Mouse (Mus musculus): Measurements from ENCODE around the gene Kcna5.

The Kcna5 gene

GRCm38 (mm10) chr6:126537512-126537911, 2.3 kb upstream of the Kcna5 start:
- in situ Hi-C loops (cut with MboI, MseI), result no loop called here

GRCm38 (mm10) chr6:126536926-126537325, 1.7 kb upstream of the Kcna5 start:
- in situ Hi-C loops (cut with MboI, MseI), result no loop called here

- in situ Hi-C loops (cut with MboI, MseI), result no loop called here
Measured at GRCm38 (mm10) chr6:126535911-126536270, 679 bp upstream of the Kcna5 start.

GRCm38 (mm10) chr6:126534531-126535207, 543 bp downstream of the Kcna5 start:
- in situ Hi-C loops (cut with MboI, MseI), result no loop called here

DNA sequence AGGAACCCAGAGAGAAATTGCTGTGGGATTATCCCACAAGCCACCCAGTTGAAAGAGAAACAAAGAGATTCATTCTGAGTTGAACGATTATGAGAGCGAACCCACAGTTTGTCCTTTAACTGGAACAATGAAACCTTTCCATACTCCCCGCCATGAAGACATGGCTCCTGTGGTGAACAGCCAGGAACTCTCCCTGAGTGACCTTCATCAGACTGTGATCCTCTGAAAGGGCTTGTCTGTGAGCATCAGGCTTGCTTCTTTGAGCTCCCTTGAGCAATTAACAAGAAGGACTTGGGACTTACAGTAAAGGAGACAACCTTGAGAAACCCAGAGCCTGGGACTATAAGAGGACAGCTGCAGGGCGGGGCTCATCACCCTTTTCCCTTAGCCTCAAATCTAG, 3.9 kb downstream of the Kcna5 start:
- in situ Hi-C loops (cut with MboI, MseI), result no loop called here

DNA sequence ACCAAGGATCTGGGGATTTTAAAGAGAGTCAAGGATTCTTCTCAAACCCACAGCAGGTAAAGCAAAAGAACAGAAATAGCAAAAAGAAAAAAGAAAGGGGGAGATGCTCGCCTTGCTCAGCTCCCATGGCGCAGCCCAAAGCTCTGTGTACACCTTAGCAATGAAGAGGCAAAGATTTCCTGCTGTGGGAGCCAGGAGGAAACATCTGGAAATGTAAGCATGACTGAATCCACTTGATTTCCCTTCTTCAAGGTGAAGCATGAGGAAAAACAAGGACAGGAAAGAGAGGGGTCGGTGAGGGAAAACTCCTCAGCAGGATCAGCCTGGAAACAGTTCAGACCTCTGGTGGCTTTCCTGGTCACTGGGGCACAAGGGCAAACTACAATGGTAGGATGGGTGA, 5.2 kb downstream of the Kcna5 start:
- in situ Hi-C loops (cut with MboI, MseI), result no loop called here

- in situ Hi-C loops (cut with MboI, MseI), result no loop called here
Measured at GRCm38 (mm10) chr6:126514720-126515119, 20.5 kb downstream of the Kcna5 start.

- in situ Hi-C loops (cut with MboI, MseI), result no loop called here
Measured at GRCm38 (mm10) chr6:126513714-126514248, 21.4 kb downstream of the Kcna5 start.

DNA sequence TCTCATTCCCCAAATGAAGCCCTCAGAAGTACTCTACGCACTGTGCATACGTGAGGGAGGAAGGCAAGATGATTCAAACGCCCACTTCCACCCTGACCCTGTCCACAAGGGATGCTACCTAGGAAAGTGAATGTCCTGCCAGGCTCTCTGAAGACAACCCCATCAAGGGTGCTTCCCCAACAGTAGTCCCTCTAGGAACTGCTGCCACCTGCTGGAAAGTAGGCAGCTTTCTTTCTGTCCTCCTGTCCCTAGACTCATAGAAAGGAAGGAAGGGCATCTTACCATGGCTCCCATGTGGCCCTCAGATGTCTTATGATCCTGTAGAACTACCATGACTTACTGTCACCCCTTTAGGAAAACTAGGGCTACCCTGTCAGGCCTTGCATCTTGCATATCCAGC, 22.1 kb downstream of the Kcna5 start:
- in situ Hi-C loops (cut with MboI, MseI), result no loop called here

DNA sequence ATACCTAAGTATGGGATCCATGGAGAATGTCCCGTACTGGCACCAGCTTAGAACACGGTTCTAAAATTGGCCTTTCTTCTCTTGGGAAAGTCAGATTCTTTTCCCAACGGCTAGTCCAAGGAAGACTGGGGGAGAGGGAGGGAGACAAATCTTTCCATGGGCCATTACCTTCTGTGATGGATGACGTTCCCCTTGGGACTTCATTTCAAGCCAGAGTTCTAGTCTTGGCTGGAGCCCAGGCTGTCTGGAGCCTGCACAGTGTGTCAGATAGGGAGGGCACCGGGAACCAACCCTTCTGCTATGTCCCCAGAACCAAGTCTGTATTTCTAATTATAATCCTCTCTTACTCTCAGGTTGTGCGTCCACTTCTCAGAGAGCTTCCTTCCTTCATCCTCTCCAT, 26.5 kb downstream of the Kcna5 start:
- in situ Hi-C loops (cut with MboI, MseI), result no loop called here

DNA sequence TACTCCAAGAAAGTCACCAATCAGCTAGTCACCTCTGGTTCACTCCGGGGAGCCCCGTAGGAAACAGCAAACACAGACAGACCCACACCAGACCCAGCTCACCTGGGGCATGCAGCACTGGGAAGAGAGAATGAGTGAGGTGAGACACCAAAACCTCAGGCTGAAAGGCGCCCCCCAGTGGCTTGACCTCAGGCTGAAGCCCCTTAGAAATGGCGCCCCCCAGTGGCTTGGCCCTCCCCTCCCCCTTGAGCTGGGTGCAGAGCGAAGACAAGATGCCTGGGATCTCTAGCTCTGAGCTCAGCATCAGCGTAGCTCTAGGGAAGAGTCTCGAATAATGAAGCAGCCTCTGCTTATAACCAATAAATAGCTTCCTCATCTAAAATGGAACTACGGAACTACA, 31.3 kb downstream of the Kcna5 start:
- in situ Hi-C loops (cut with MboI, MseI), result no loop called here

DNA sequence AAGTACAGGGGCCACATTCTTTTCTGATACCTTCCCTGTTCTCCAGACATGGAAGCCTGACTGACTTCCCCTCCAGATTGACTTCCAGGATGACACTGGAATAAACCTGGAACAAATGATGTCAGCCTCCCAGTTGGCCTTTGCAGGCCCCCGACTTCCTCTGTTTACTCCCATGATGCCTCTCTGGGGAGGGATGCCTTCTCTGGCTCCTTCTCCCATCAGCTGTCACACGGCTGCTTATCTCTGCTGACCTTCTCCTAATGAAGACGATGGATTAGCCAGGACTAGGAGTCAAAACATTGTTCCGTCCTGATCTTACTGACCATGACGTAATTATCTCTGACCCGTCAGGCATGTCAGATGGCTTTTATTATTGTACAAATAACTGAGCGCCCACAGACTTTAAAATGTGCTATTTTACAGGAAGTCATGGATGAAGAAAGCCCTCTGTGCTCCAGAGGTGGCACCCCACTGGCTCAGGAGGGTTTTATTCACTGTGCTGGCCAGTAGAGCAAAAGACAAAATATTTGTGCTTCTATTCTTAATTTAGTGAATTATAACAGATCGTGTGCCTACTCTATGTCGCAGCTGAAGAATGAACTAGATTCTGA, 32.4 kb downstream of the Kcna5 start:
- in situ Hi-C loops (cut with MboI, MseI), result no loop called here

- in situ Hi-C loops (cut with MboI, MseI), result no loop called here
Measured at GRCm38 (mm10) chr6:126500985-126501384, 34.2 kb downstream of the Kcna5 start.

- in situ Hi-C loops (cut with MboI, MseI), result no loop called here
Measured at GRCm38 (mm10) chr6:126500088-126500487, 35.1 kb downstream of the Kcna5 start.

- in situ Hi-C loops (cut with MboI, MseI), result no loop called here
Measured at GRCm38 (mm10) chr6:126497878-126498277, 37.3 kb downstream of the Kcna5 start.

- in situ Hi-C loops (cut with MboI, MseI), result no loop called here
Measured at GRCm38 (mm10) chr6:126497173-126497839, 37.9 kb downstream of the Kcna5 start.

DNA sequence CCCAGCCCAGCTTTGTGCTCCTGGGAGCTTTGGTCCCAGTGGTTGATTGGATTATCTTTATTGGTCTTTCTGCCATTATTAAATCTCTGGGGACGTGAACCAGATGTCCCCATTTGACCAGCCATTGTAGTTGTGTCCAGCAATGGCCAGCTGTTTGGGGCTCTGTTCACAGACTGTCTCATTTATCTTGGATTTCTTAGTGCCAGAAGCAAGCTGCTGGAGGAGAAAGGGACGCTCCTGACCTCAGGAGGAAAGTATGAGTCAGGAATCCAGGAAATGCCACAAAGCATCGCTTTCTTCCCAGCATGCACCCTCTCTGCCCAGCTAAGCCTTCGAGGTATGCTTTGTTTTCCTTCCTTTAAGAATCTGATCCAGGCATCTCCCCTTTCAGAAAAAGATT, 48.1 kb downstream of the Kcna5 start:
- in situ Hi-C loops (cut with MboI, MseI), result no loop called here

DNA sequence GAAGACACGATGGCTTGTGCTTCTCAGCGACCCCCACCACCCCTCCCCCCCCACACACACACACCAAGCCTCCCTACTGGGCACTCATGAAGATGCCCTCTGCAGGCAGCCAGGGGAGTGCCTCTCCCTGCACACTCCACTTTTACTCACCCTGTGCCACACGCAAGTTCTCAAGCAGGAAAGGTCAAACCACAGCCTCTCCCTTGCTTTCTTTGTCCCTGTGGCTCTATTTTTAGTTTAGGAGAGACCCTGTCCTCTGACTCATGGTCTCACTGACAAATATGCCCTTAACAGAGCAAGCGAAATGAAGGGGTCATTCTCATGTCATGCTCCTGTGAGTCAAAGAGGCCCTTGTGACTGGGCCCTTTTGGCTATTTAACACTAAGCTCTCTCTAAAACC, 50.3 kb downstream of the Kcna5 start:
- in situ Hi-C loops (cut with MboI, MseI), result no loop called here

- in situ Hi-C loops (cut with MboI, MseI), result no loop called here
Measured at GRCm38 (mm10) chr6:126483264-126483867, 51.8 kb downstream of the Kcna5 start.
